Mouse (Mus musculus): Measurements from ENCODE around the gene Agbl2. TPM values are rescaled to one million over a fixed set of nuclear protein-coding genes. Genes with fewer than 3 reads are reported as not detected.

Gene Agbl2
- total and polyA plus RNA-seq, 2 experiments from 2014 or later: 0.39 to 1.1 TPM

DNA sequence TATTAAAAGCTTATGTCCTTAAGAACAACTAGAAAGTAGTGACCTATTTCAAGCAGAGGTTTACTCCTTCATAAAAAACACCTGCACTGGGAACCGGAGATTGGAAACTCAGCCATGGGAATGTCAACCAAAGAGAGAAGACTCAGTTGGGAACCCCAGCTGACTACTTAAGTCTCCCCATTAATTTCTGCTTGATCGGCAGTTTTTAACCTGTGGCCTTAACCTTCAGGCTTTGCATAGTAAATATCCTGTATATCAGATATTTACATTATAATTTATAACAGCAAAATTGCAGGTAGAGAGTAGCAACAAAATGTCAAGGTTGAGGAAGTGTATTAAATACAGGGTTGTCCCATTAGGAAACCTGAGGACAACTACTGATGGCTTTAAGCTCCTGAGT is 29.0 kb upstream of the Agbl2 start:
- H3K4me2 ChIP-seq (ENCODE audit: low read depth, low read length, poor library complexity, severe bottlenecking): no peak overlapping the region
- no peak overlapping the region for H3K9ac ChIP-seq (replicated peaks; ENCODE audit: low read length, poor library complexity, severe bottlenecking)
- H3K4me1 ChIP-seq (ENCODE audit: insufficient read depth, low read length): no peaks in the 10 kb centered on the region; the same call in 1 of the 2 replicates
- no peak for DNase-seq (ENCODE audit: low spot score)
- no peak for TF ChIP-seq CTCF (IDR thresholded peaks at IDR 0.05)
- WGBS: 96% methylated on average over 2 of the region's 2 CpGs
- H3K9me3 ChIP-seq (ENCODE audit: low read length): no peaks in the 10 kb centered on the region
- peaks cover 47% of the 10 kb centered on the region for H3K36me3 ChIP-seq (ENCODE audit: insufficient read depth, low read length)
- no peak overlapping the region for H3K4me3 ChIP-seq (ENCODE audit: low read depth, low read length)
- no peak overlapping the region for H3K27ac ChIP-seq (ENCODE audit: low read depth, low read length)
- no peaks in the 10 kb centered on the region for H3K27me3 ChIP-seq (ENCODE audit: insufficient read depth, low read length)
- ATAC-seq (ENCODE audit: low FRiP score): no peak

DNA sequence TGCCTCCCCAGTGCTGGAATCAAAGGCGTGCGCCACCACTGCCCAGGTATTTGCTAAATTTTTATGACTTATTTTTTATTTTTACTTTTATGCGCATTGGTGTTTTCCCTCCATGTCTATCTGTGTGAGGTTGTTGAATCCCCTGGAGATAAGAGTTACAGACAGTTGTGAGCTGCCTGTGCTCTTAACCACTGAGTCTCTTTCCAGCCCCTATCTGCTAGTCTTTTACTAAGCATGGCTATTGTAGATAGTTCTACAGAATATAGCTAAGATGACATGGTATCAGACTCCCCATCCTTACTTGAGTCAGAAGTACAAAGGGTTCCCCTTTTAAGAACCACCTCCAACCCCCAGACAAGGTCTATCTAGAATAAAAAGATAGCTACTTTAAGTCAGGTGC is 28.3 kb upstream of the Agbl2 start:
- Histone ChIP-seq H3K4me3 (ENCODE audit: low read depth, low read length) (no peak overlapping the region), H3K27ac (ENCODE audit: low read depth, low read length) (no peak overlapping the region), H3K36me3 (ENCODE audit: insufficient read depth, low read length) (peaks cover 53% of the 10 kb centered on the region), H3K27me3 (ENCODE audit: insufficient read depth, low read length) (no peaks in the 10 kb centered on the region), H3K9me3 (ENCODE audit: low read length) (no peaks in the 10 kb centered on the region), H3K4me2 (ENCODE audit: low read depth, low read length, poor library complexity, severe bottlenecking) (no peak overlapping the region), H3K4me1 (ENCODE audit: insufficient read depth, low read length) (no peaks in the 10 kb centered on the region; the same call in 1 of the 2 replicates), H3K9ac (replicated peaks; ENCODE audit: low read length, poor library complexity, severe bottlenecking) (no peak overlapping the region)
- no peak for TF ChIP-seq CTCF (IDR thresholded peaks at IDR 0.05)
- no peak for ATAC-seq (ENCODE audit: low FRiP score)
- 100% methylated on average over 3 of the region's 3 CpGs for WGBS
- DNase-seq (ENCODE audit: low spot score): no peak

DNA sequence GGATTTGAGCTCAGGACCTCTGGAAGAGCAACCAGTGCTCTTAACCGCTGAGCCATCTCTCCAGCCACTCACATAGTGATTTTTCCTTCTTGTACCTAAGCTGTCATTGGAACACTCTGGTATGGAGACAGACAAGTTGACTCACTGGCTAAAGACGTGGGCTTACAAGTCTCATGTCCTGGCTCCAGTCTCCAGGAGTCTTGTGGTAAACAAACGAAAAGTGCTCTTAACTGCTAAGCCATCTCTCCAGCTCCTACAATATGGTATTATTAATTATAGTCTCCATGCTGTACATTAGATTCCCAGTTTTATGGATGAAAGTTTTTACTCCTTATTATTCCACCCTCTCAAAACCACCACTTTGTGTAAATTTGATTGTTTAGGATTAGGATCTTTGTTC is 17.4 kb upstream of the Agbl2 start:
- no peak overlapping the region for H3K27ac ChIP-seq (ENCODE audit: low read depth, low read length)
- H3K4me1 ChIP-seq (ENCODE audit: insufficient read depth, low read length): no peaks in the 10 kb centered on the region
- no peak overlapping the region for H3K4me3 ChIP-seq (ENCODE audit: low read depth, low read length)
- 91% methylated on average over 3 of the region's 3 CpGs for WGBS
- no peak overlapping the region for H3K4me2 ChIP-seq (ENCODE audit: low read depth, low read length, poor library complexity, severe bottlenecking)
- no peaks in the 10 kb centered on the region for H3K9me3 ChIP-seq (ENCODE audit: low read length)
- peaks cover 53% of the 10 kb centered on the region for H3K36me3 ChIP-seq (ENCODE audit: insufficient read depth, low read length)
- ATAC-seq (ENCODE audit: low FRiP score) (no peak), DNase-seq (ENCODE audit: low spot score) (no peak)
- no peaks in the 10 kb centered on the region for H3K27me3 ChIP-seq (ENCODE audit: insufficient read depth, low read length)
- TF ChIP-seq CTCF (IDR thresholded peaks at IDR 0.05): no peak
- no peak overlapping the region for H3K9ac ChIP-seq (replicated peaks; ENCODE audit: low read length, poor library complexity, severe bottlenecking)

DNA sequence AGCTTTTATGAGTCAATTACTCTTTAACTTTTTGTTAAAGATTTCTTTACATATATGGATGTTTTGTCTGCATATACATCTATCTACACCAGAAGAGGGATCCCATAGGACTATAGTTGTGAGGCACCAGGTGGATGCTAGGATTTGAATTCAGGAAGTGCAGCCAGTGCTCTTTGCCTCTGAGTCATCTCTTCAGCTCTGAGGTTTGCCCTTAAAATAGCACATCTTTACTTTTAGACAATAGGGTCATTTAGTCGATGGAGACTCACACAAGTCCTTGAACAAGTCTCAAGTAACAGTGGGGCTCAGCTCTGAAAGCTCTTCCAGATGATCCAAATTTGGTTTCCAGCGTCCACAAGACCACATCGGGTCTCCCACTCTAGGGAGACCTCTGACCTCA is 1.2 kb upstream of the Agbl2 start:
- Histone ChIP-seq H3K9ac (replicated peaks; ENCODE audit: low read length, poor library complexity, severe bottlenecking) (no peak overlapping the region), H3K27me3 (ENCODE audit: insufficient read depth, low read length) (peaks cover 4% of the 10 kb centered on the region; the same call in 1 of the 2 replicates), H3K9me3 (ENCODE audit: low read length) (no peaks in the 10 kb centered on the region), H3K27ac (ENCODE audit: low read depth, low read length) (no peak overlapping the region), H3K4me2 (ENCODE audit: low read depth, low read length, poor library complexity, severe bottlenecking) (no peak overlapping the region), H3K4me1 (ENCODE audit: insufficient read depth, low read length) (no peaks in the 10 kb centered on the region; the same call in 1 of the 2 replicates), H3K36me3 (ENCODE audit: insufficient read depth, low read length) (peaks cover 28% of the 10 kb centered on the region), H3K4me3 (ENCODE audit: low read depth, low read length) (no peak overlapping the region)
- TF ChIP-seq CTCF (IDR thresholded peaks at IDR 0.05): no peak
- no peak for ATAC-seq (ENCODE audit: low FRiP score)
- no peak for DNase-seq (ENCODE audit: low spot score)
- 60% methylated on average over 3 of the region's 3 CpGs for WGBS

DNA sequence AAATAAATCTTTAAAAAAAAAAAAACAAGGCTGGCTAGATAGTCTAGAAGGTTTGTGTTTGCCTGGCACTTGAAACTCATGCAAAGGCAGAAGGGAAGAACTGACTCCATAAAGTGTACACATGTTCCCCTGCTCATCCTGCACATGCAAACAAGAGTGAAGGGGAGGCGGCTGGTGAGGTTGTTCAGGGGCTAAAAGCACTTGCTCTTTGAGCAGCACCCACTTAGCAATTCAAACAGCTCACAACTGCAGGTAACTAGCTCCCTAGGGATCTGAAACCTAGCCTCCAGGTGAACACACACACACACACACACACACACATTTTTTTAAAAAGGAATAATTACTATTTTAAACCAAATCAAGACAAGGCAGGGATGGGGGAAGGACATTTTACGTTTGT is 589 bp upstream of the Agbl2 start:
- no peaks in the 10 kb centered on the region for H3K9me3 ChIP-seq (ENCODE audit: low read length)
- no peak overlapping the region for H3K4me2 ChIP-seq (ENCODE audit: low read depth, low read length, poor library complexity, severe bottlenecking)
- 34% methylated on average over 2 of the region's 2 CpGs for WGBS
- ATAC-seq (ENCODE audit: low FRiP score): no peak; the same call in 1 of the 2 replicates
- peaks cover 28% of the 10 kb centered on the region for H3K36me3 ChIP-seq (ENCODE audit: insufficient read depth, low read length)
- H3K27ac ChIP-seq (ENCODE audit: low read depth, low read length): no peak overlapping the region
- no peak overlapping the region for H3K9ac ChIP-seq (replicated peaks; ENCODE audit: low read length, poor library complexity, severe bottlenecking)
- no peak overlapping the region for H3K4me3 ChIP-seq (ENCODE audit: low read depth, low read length)
- H3K4me1 ChIP-seq (ENCODE audit: insufficient read depth, low read length): no peaks in the 10 kb centered on the region; the same call in 1 of the 2 replicates
- peaks cover 4% of the 10 kb centered on the region; the same call in 1 of the 2 replicates for H3K27me3 ChIP-seq (ENCODE audit: insufficient read depth, low read length)
- DNase-seq (ENCODE audit: low spot score): no peak
- no peak for TF ChIP-seq CTCF (IDR thresholded peaks at IDR 0.05)

DNA sequence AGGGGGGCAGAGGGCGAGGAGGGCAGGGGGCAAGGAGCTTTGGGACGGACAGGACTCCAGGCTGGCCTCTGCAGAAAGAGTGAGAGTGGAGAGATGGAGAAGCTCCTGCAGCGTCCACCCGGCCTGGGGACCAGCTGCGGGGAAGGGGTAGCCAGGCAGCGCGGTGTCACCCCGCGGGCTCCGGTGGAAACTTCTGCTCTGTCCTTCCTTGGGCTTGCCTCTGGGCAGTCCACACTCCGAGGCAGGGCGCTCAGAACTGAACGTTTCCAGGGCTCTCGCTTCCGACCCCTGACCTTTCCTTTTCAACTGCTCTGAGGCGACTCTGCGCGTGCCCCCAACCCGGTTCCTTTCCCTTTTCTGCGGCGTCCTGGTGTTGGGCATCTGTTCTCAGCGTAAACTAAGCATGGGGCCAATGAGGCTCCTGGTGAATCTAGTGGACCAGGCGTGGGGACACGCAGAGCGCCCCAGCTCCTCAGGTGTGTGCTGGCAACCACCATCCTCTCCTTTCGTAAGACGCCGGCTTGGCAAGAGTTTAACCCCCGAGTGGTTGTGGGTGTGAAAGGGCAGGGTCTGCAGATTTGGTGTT is 467 bp downstream of the Agbl2 start:
- Histone ChIP-seq H3K27ac (ENCODE audit: low read depth, low read length) (no peak overlapping the region), H3K27me3 (ENCODE audit: insufficient read depth, low read length) (peaks cover 4% of the 10 kb centered on the region; the same call in 1 of the 2 replicates), H3K4me1 (ENCODE audit: insufficient read depth, low read length) (no peaks in the 10 kb centered on the region; the same call in 1 of the 2 replicates), H3K36me3 (ENCODE audit: insufficient read depth, low read length) (peaks cover 22% of the 10 kb centered on the region), H3K9ac (replicated peaks; ENCODE audit: low read length, poor library complexity, severe bottlenecking) (0 out of 2 replicates have a peak overlapping the region, but pooled peaks have one; percentile 2), H3K4me3 (ENCODE audit: low read depth, low read length) (peak overlapping the region; percentile 22), H3K9me3 (ENCODE audit: low read length) (no peaks in the 10 kb centered on the region), H3K4me2 (ENCODE audit: low read depth, low read length, poor library complexity, severe bottlenecking) (peak overlapping the region; percentile 57)
- DNase-seq (ENCODE audit: low spot score): no peak
- no peak for TF ChIP-seq CTCF (IDR thresholded peaks at IDR 0.05)
- 4% methylated on average over 25 of the region's 29 CpGs for WGBS
- peak; percentile 31; the same call in 1 of the 2 replicates for ATAC-seq (ENCODE audit: low FRiP score)
